Mouse (Mus musculus) G1E (cell line): Measurements from ENCODE around the gene Rab33b. TPM values are rescaled to one million over a fixed set of nuclear protein-coding genes. Genes with fewer than 3 reads are reported as not detected.

ENCODE experiments used
- ATAC-seq: 2 replicates; pipeline ENCODE4 v1.8.0; 2016; ENCODE audit warnings: mild to moderate bottlenecking; ENCODE audit not compliant: insufficient number of reproducible peaks, poor library complexity, low FRiP score, severe bottlenecking; ENCODE audit errors: extremely low read depth
- DNase-seq: peaks from one replicate; pipeline ENCODE4 v3.0.0; 2012; ENCODE audit warnings: low spot score
- H3K27me3 ChIP-seq: 2 replicates; pipeline ENCODE4 v1.6.1; 2012; ENCODE audit warnings: mild to moderate bottlenecking, low read length, inconsistent platforms; ENCODE audit not compliant: insufficient read depth
- H3K36me3 ChIP-seq: replicated peaks from 2 replicates; pipeline ENCODE3; 2012; ENCODE audit warnings: mild to moderate bottlenecking, inconsistent platforms
- H3K4me1 ChIP-seq: 2 replicates; pipeline ENCODE4 v1.6.1; 2012; ENCODE audit warnings: low read depth, low read length, inconsistent platforms, mixed read lengths; ENCODE audit not compliant: insufficient read depth
- H3K4me3 ChIP-seq: 2 replicates; pipeline ENCODE4 v1.5.1; 2012; ENCODE audit warnings: low read depth, mild to moderate bottlenecking, inconsistent platforms, low read length, moderate library complexity, mixed read lengths
- H3K9me3 ChIP-seq: replicated peaks from 2 replicates; pipeline ENCODE4 v1.6.1; 2012; ENCODE audit warnings: inconsistent platforms
- CTCF ChIP-seq: IDR thresholded peaks from 2 replicates; pipeline ENCODE4 v1.5.1; 2012; ENCODE audit warnings: low read depth, low read length, inconsistent platforms, mixed read lengths
- GATA1 ChIP-seq: IDR thresholded peaks from 2 replicates; pipeline ENCODE4 v1.6.1; 2012; ENCODE audit warnings: borderline replicate concordance, low read length, inconsistent platforms, mixed read lengths
- GATA2 ChIP-seq: IDR thresholded peaks from 2 replicates; pipeline ENCODE4 v1.6.1; 2012; ENCODE audit warnings: low read depth, low read length, inconsistent platforms, borderline replicate concordance
- POLR2AphosphoS5 ChIP-seq: IDR thresholded peaks from 2 replicates; pipeline ENCODE4 v1.6.1; 2012; ENCODE audit warnings: low read depth, low read length, inconsistent platforms; ENCODE audit not compliant: insufficient replicate concordance
- TAL1 ChIP-seq: conservative IDR thresholded peaks from 2 replicates; pipeline ENCODE4 v1.6.1; 2012; ENCODE audit warnings: low read depth, low read length, inconsistent platforms, mixed read lengths
- polyA plus RNA-seq: library from polyadenylated mRNA; stranded (reverse); fragments of >175 nt; gene quantifications from 2 replicates; pipeline ENCODE4 v1.2.3, GENCODE M21; 2012
- total RNA-seq, 2 experiments: library from RNA; stranded (forward) in 1 of 2; stranded (reverse) in 1 of 2; fragments of 200-1000 nt in 1 of 2; fragments of >200 nt in 1 of 2; fragmentation: Nextera tagmentation in 1 of 2; gene quantifications; 2 replicates each; pipeline ENCODE4 v1.2.3; 2014 to 2017

Rab33b gene
- total and polyA plus RNA-seq, 3 experiments: 3.2 to 10.3 (median 9.5) TPM

- ATAC-seq (no peak), DNase-seq (no peak)
- H3K4me3 ChIP-seq: no peak overlapping the region
- H3K27me3 ChIP-seq: no peaks in the 10 kb centered on the region
- H3K36me3 ChIP-seq: peaks cover 62% of the 10 kb centered on the region
- TF ChIP-seq GATA2 (no peak), TAL1 (no peak), POLR2AphosphoS5 (no peak), GATA1 (no peak), CTCF (no peak)
- H3K4me1 ChIP-seq: peaks cover 9% of the 10 kb centered on the region
- no peaks in the 10 kb centered on the region for H3K9me3 ChIP-seq
Measured at GRCm38 (mm10) chr3:51490088-51490753, 6.5 kb downstream of the Rab33b start.

- Histone ChIP-seq H3K9me3 (no peaks in the 10 kb centered on the region), H3K36me3 (peaks cover 57% of the 10 kb centered on the region), H3K4me1 (peaks cover 2% of the 10 kb centered on the region; the same call in 1 of the 2 replicates), H3K27me3 (no peaks in the 10 kb centered on the region), H3K4me3 (no peak overlapping the region)
- TF ChIP-seq GATA1 (no peak), POLR2AphosphoS5 (no peak), CTCF (no peak), GATA2 (no peak), TAL1 (no peak)
- no peak for DNase-seq
- no peak for ATAC-seq
Measured at GRCm38 (mm10) chr3:51493272-51493838, 9.6 kb downstream of the Rab33b start.

GRCm38 (mm10) chr3:51494466-51494865, 10.7 kb downstream of the Rab33b start:
- no peak for DNase-seq
- no peaks in the 10 kb centered on the region for H3K9me3 ChIP-seq
- H3K4me1 ChIP-seq: peaks cover 2% of the 10 kb centered on the region; the same call in 1 of the 2 replicates
- ATAC-seq: no peak
- no peak overlapping the region for H3K4me3 ChIP-seq
- no peak for TF ChIP-seq GATA1
- TF ChIP-seq POLR2AphosphoS5: no peak
- TF ChIP-seq TAL1: no peak
- TF ChIP-seq GATA2: no peak
- no peak for TF ChIP-seq CTCF
- peaks cover 54% of the 10 kb centered on the region for H3K36me3 ChIP-seq
- H3K27me3 ChIP-seq: no peaks in the 10 kb centered on the region

- TF ChIP-seq POLR2AphosphoS5 (no peak), GATA2 (no peak), GATA1 (no peak), TAL1 (no peak), CTCF (no peak)
- ATAC-seq: no peak
- H3K4me1 ChIP-seq: peaks cover 2% of the 10 kb centered on the region; the same call in 1 of the 2 replicates
- no peaks in the 10 kb centered on the region for H3K9me3 ChIP-seq
- no peak for DNase-seq
- H3K36me3 ChIP-seq: peaks cover 50% of the 10 kb centered on the region
- H3K4me3 ChIP-seq: no peak overlapping the region
- H3K27me3 ChIP-seq: no peaks in the 10 kb centered on the region
Measured at GRCm38 (mm10) chr3:51495646-51496045, 11.9 kb downstream of the Rab33b start.

- Histone ChIP-seq H3K9me3 (no peaks in the 10 kb centered on the region), H3K36me3 (peaks cover 30% of the 10 kb centered on the region), H3K4me1 (peaks cover 2% of the 10 kb centered on the region; the same call in 1 of the 2 replicates), H3K4me3 (no peak overlapping the region), H3K27me3 (no peaks in the 10 kb centered on the region)
- TF ChIP-seq TAL1 (no peak), CTCF (no peak), POLR2AphosphoS5 (no peak), GATA1 (no peak), GATA2 (no peak)
- ATAC-seq: no peak
- DNase-seq: no peak
Measured at GRCm38 (mm10) chr3:51497978-51498377, 14.3 kb downstream of the Rab33b start.

GRCm38 (mm10) chr3:51498659-51499058, 14.9 kb downstream of the Rab33b start:
- Histone ChIP-seq H3K9me3 (no peaks in the 10 kb centered on the region), H3K27me3 (no peaks in the 10 kb centered on the region), H3K4me1 (peaks cover 2% of the 10 kb centered on the region; the same call in 1 of the 2 replicates), H3K4me3 (no peak overlapping the region), H3K36me3 (peaks cover 24% of the 10 kb centered on the region)
- DNase-seq (no peak), ATAC-seq (no peak)
- TF ChIP-seq GATA2 (no peak), TAL1 (no peak), GATA1 (no peak), CTCF (no peak), POLR2AphosphoS5 (no peak)
